Mouse (Mus musculus) megakaryocyte-erythroid progenitor cell, adult 5-6 weeks (primary cell): ENCODE data around the gene Gm5127. TPM values are rescaled to one million over a fixed set of nuclear protein-coding genes. Genes with fewer than 3 reads are reported as not detected.

ENCODE experiments used
- ATAC-seq: replicated peaks from 2 replicates; pipeline ENCODE4 v1.8.0; 2016; ENCODE audit warnings: mild to moderate bottlenecking, inconsistent platforms; ENCODE audit not compliant: severe bottlenecking, poor library complexity, low FRiP score, low TSS enrichment
- total RNA-seq, 2 experiments: library from RNA; stranded (forward) in 1 of 2; stranded (reverse) in 1 of 2; fragments of 200-1000, 215-1000 nt in 1 of 2; fragments of >200 nt in 1 of 2; fragmentation: Nextera tagmentation in 1 of 2; gene quantifications; 2 replicates each; pipeline ENCODE4 v1.2.3; 2014 to 2017

Gm5127 gene
- total RNA-seq (2014; fragmentation: Nextera tagmentation) (not detected in 2 replicates), total RNA-seq (2017) (not detected in 2 replicates)

DNA sequence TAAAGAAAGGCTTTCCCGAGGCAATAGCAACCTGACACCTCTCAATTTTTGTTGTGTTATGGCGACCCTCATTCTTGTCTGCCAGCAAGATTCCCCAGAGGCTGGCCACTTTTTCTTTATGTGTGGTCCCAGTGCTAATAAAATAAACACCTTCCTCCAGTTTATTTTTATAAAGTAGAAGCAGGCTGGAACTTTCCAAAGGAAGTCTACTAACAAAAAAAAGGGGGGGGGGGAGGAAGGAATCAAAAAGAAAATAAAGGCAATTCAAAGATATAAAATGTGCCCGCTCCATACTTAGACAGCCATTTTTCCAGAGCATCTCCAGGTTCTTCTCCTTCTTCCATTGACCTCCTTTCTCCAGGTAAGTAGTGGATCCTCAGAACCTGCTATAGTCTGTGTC is at the start of gene Gm5127:
Gene Gm5127 (plus strand): TSS at position 301 of the 400 bp plus-strand sequence.
- no peak for ATAC-seq

DNA sequence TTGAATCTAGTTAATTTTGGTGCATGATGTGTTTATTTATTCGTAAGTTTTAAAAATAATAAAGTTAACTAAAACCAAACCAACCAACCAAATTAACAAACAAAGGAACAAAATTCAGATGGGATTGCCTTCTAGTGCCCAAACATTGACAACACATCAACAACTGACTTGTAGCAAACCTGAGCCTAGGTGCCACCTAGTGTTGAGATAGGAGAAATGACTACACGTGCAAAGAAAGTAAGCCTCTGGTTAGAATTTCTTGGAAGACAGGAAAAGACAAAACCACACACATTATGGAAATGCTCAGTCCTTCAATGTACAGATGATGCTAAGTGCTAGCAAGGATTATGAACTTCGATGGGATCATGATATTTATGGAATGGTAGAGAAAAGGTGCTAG is 46.6 kb upstream of the Gm5127 start:
- ATAC-seq: no peak

DNA sequence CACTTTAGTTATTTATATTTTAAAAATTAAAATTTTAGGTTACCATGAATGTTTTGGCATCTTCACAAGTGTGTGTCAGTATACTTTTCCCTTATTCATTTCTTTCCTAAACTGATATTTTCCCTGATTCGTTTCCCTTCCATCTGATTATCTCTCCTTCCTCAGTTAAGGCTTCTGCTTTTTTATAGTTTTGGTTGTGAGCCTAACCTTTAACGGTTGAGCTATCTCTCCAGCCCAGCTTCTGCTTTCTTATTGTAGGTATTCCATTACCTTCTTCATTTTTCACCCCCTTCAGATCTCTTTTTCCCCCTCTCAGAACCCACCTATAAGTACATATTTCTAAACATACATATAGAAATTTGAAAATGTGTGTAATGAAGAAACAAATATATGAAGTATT is 27.5 kb upstream of the Gm5127 start:
- ATAC-seq: no peak

DNA sequence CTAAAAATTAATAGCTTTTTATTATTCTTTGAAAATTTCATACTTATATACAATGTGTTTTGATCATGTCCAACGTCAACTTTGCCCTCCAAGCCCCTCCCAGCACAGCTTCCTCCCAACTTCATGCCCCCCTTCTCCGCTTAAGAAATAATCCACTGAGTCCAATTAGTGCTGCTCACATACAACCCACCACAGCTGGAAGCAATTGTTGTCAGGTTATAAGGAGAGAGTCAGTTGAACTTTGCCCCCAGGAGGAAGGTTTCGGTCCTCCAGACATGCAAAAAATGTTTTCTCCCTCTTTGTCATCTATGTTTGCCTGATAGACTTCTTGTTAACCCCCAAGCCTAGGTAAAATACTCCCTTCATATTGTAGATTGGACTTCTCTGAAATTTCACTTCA is 4.0 kb upstream of the Gm5127 start:
- ATAC-seq: no peak

- ATAC-seq: no peak
These were observed 2.6 kb upstream of the Gm5127 start for GRCm38 (mm10) chrX:106580410-106580809.

DNA sequence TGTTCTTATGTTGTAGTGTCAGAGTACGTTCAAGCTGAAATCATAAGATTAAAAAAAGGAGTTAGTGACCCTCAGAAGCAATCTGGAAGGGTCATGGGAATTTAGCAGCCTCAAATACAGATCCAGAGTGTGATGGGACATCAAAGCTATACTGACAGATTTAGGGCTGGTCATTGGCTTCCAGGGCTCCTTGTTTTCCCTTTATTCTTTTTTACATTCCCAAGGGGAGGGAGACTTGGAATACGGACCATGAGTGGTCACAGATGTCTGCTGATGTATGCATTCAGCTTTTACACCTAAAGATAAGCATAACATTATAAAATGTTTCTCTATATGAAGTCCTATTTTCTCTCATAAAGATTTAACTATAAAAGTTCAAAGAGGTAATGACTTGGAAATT is 789 bp upstream of the Gm5127 start:
- no peak for ATAC-seq

DNA sequence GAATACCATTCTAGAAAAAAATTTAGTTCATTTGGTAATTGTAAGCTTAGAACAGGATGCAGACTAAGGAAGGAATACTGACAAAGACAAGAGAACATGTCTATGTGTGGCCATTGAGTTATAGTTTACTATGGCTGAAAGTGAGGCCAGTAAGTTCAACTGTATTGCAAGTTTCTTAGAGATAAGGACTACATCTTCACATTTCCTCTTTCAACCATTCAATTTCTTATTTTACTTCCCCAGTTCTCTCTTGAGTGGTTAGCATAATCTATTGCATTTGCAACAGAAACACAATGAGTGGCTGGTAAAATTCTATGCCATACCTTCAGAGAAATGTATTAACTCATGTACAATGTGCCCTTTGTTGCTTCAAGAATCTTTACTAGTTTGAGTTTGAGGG is 10.9 kb downstream of the Gm5127 start:
- ATAC-seq: no peak

DNA sequence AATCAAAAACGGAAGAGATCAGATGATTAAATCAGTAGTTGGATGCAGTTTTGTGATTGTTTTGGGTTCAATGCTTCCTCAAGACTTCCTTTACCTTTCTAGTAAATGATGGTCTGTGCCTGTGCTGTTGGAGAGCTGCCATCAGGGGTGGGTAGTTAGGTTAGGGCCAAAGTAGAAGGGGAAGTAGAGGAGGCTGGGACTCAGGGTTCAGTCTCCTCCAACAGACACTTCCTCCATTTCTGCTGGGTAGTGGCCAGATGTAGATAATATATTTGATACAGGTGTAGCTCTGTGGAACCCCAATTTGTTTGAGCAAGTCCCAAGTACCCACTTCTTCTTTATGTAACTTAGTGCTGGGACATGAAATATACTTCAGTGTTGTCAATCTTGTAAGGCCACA is 12.9 kb downstream of the Gm5127 start:
- ATAC-seq: no peak

GRCm38 (mm10) chrX:106602574-106603258 is 19.7 kb downstream of the Gm5127 start:
- no peak for ATAC-seq

GRCm38 (mm10) chrX:106603386-106603785 is 20.4 kb downstream of the Gm5127 start, which contains the start of gene Cysltr1:
TSS of gene Cysltr1 (minus strand) at chrX:106603679.
- ATAC-seq: no peak

DNA sequence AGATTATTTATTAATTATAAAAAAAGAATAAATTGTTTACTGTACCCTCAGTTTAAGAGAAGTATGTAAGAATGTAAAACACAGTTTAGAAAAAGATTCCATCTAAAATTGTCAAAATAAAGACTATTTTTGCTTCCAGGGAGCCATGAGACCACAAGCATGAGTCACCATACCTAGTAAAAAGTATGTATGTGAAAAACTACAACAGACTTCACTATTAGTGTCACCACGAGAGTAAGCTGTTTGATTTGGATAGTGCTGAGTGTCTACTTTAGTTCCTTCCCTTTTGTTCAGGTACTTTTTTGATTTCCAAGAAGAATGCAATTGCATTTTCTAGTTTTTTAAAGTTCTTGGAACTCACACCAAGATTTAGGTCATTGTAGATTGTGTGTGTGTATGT is 39.5 kb downstream of the Gm5127 start:
- ATAC-seq: no peak

- ATAC-seq: no peak
These were observed 40.7 kb downstream of the Gm5127 start for GRCm38 (mm10) chrX:106623667-106624066.

- no peak for ATAC-seq
These were observed 45.5 kb downstream of the Gm5127 start for GRCm38 (mm10) chrX:106628514-106628913.

DNA sequence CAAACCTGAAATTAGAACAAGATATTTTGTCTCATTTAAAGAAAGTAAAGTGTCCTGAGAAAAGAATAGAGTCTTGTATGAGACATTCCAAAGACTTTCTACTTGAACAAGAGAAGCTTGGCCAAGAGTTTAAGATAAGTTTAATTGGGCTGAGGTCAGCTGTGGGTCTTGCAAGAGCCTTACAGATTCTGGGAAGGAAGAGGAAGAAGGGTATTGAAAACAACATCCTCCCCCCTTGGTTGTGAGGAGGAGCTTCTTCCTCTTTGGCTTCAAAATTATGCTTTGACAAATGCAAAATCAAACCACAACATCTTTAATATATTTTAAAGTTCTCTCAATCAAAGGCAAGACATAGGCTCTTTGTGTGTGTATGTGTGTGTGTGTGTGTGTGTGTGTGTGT is 50.6 kb downstream of the Gm5127 start:
- ATAC-seq: no peak

GRCm38 (mm10) chrX:106634799-106635541 is 52.0 kb downstream of the Gm5127 start:
- ATAC-seq: no peak

DNA sequence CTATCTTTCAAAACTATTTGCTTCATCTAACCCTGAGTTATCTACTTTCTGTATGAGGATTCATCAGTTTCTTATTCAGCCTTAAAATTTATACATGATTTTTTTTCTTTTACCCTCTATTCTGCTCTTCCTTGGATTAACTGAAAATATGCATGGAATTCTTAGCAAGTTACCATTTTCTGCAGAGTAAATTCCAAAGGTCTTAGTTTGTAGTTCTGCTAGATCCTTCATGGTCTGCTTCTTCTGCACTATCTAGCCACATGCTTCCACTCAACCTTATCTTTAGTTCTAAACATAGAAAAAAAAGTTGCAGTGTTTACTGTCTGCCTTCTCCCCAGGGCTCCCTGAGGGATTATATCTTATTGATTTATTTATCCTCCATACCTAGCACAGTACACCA is 79.1 kb downstream of the Gm5127 start:
- ATAC-seq: no peak

- no peak for ATAC-seq
These were observed 121.6 kb downstream of the Gm5127 start for GRCm38 (mm10) chrX:106704590-106704989.

GRCm38 (mm10) chrX:106717160-106717559 is 134.2 kb downstream of the Gm5127 start:
- ATAC-seq: no peak

GRCm38 (mm10) chrX:106742241-106742640 is 159.3 kb downstream of the Gm5127 start:
- no peak for ATAC-seq

GRCm38 (mm10) chrX:106755272-106755671 is 172.3 kb downstream of the Gm5127 start:
- no peak for ATAC-seq
